Mouse (Mus musculus) cerebellum, postnatal 25 days (tissue): ENCODE measurements at regions not wholly inside any gene's neighbourhood (a gene's known extent, or its start where the extent isn't known, plus 50 kb on each side); places are given as distances from the start of the nearest gene placed in this dataset.

Experiments
- DNase-seq, 2 experiments: peaks; one replicate each; pipeline ENCODE4 v3.0.0; 2021; ENCODE audit warnings: mixed read lengths in 2 of 2

DNA sequence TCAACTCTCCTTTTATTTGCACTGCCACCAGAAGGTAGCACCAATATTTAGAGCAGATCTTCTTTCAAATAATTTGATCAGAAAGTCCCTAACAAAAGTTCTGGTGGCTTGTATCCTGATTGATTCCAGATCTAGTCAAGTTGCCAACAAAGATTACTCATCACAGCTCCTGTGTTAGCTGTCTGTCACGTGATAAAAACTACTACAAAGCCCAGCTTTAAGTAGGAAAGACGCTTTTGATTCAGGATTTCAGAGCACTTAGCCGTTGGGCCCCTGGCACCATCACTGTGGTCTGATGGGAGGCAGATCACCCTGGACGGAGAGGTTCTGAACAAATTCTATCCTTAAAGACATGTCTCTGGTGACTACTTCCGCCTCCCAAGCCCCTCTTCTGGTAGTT is 241.6 kb upstream of the Il12b start:
- no peak for DNase-seq

DNA sequence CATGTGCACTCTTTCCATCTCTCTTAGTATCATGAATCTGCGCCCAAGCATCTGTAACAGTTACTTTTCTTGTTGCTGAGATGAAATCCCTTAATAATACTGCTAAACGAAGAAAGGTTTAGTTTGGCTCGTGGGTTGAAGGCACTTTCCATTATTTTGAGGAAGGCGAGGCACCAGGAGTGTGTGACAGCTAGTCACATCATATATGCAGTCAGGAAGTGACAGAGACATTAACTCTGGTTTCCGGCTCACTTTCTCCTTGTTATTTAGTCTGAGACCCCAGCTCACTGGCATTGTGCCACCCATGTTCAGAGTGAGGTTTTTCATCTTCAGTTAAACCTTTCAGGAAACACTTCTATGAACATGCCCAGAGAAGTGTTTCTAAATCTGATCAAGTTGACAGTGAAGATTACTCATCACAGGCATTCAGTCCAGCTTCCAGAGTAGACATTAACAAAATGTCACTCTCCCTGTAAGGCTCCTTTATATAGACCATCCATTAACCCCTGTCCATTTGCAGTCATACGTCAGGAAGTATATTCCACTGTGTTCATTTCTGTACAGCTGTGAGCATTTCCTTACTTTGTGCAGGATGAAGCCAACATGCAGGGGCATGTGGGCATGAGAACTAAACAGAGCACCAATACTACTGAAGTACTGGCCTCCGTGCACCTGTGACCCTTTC is 238.0 kb upstream of the Il12b start:
- no peak for DNase-seq

DNA sequence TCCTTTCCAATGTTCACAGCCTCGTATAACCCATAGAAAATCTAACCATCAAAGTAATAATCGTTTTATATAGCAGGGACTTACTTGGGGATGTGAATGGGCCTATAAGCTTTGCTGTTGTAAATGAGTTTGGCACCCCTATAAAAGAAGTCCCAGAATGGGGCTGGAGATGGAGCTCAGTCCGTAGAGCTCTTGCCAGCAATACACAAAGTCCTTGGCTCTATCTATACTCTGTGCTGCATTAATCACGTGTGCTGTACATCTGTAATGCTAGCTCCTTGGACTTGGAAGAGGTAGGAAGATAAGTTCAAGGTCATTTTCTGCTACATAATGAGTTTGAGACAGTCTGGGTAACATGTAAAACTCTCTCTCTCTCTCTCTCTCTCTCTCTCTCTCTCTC is 236.8 kb upstream of the Il12b start:
- no peak for DNase-seq

DNA sequence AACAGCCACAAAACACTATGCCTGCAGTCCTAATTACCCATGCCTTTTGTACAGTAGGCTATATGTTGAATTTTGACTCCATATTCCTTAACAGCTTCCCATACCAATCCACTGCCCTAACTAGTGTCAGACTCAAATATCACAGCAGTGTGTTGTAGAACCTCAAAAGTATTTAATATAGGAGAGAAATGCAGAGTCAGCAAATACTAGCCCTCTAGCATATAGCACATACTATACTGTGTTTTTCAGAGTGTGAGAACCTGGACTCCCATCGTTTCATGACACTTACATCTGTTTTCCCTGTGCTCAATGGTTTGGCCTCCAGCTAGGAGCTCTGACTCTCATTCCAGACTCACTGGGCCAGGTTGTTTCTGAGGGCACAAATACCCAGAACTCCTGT is 236.1 kb upstream of the Il12b start:
- DNase-seq = no peak

DNA sequence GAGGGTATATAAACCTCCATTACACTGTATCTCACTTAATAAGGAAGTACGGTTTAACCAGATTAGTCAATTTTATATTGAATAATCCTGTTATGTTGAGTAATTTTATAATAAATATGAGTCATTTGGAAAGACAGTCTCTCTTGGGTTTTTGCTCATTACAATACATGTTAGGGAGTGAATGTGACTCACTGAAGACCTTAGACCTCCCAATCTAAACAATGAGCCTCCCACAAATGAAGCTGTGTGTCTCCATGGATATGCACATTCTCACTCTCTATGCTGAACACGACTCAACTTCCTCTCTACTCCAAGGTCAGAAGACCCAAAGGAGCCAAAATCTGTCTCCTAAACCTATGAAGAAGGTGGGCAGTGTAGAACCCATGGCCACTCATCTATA is 235.7 kb upstream of the Il12b start:
- DNase-seq = no peak

DNA sequence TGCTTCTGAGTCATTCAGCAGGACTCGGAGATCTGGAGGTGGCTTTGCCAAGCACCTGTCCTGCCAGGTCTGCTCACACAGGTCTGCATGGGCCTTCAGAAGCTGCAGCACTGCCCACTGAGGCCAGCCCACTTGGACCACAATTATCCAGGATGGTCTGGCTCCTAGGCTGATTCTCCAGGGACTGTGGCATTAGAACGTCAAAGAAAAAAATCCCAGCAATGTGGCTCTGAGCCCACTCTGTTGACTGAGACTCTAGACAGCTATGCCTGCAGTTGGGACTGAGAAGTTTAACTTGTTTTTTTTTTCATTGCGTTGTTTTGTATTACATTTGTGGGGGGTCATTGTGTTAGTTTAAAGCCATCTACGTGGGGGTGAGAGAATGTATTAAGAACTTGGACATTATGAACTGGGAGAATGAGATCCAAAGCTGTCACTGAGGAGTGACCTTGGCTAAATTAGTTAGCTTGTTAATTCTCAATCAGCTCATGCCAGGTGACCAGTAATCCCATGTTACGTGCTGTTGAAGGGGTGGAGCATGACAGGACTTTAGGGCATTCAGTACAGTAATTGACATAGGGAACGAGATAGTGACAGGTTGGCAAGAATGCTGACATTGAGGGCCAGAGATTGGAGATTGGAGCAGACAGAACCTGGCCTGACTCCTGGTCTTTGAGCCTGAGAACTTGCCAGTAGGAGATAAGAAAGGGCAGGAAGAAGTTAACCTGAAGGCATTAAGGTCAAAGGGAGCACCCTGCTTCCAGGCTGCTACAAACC is 232.0 kb upstream of the Il12b start:
- DNase-seq = no peak

DNA sequence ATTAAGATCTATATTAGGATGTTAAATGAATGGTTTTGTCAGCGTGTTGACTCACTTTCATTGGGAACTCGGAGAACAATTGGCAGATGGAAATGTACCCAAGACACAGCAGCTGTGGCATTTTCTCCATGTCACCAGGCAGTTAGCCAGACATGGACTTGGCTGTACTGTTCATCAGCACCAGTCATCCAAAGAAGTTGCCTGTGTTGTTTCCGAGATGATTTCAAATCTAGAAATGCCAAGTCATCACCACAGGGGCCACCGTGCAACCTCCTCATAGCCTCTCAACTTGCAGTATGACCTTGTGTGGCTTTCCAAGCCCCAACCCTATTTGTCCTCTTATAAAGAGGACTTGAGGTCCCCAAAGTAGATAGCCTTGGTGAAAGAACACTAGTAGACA is 227.4 kb upstream of the Il12b start:
- DNase-seq = peak in 1 of 2 experiments; percentile 5

DNA sequence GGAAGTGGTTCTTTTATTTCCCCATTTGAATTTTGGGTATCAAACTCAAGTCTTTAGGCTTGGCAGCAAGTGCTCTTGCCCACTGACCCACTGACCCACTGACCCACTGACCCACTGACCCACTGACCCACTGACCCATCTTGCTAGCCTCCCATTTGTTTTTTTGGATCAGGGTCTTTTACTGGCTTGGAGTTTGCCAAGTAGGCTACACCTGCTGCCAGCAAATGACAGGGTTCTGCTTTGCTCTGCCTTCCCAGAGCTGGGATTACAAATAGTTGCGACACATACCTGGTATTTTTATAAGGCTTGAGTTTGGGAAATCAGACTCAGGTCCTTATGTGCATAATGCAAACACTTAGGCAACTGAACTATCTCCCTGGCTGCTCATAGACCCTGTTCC is 226.7 kb upstream of the Il12b start:
- peak in 1 of 2 experiments; percentile 4 for DNase-seq

DNA sequence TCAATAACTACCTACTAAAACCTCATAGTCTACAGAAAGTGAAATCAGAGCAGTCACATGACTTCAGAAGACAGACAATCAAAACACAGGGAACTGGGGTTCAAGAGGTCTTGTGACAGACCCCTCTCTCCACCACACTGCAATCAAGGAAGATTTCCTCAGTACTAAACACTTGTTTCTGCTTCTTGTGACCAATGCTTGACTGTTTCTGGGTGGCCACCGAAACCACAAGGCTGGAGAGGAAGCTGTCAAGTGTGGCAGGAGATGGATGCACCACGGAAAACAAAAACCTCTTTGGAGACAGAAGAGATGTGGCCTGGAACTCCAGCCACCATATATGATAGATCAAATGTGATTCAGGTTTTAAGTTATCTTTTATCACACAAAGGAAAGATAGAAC is 225.3 kb upstream of the Il12b start:
- DNase-seq = no peak

DNA sequence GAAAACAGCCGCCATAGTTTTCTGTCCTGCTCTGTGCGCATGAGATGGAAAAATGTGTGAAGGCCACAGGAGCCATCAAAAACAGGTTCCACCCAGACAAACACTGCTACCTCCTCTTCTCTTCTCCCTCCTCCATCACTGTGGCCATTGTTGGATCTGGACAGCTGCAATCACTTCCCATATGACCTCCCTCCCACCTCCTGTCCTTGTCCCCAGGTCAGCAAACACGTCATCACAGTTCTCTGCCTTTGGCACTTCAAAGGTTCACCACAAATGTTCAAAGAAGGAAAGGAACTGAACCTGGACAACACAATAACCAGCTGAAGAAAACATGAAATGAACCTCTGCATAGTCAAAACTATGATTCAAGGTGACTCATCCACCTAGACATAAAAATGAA is 220.2 kb upstream of the Il12b start:
- DNase-seq = no peak

DNA sequence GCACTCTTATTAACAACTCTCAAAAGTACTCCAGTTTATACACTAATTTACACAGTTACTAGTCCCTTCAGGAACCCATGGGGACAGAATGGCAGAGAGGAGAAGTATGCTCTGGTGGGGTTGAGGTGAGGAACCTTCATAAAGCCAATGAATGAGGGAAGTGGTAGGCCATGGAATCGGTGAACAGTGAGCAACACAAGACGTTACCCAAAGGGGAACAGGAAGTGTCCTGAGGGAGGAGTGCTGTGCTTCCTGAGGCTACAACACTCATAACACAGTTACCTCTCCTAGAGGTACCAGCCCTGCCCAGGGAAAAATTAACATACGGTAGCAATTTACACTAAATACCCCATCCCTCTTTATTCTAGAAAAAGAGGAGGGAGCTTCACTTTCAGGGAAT is 216.0 kb upstream of the Il12b start:
- no peak for DNase-seq

DNA sequence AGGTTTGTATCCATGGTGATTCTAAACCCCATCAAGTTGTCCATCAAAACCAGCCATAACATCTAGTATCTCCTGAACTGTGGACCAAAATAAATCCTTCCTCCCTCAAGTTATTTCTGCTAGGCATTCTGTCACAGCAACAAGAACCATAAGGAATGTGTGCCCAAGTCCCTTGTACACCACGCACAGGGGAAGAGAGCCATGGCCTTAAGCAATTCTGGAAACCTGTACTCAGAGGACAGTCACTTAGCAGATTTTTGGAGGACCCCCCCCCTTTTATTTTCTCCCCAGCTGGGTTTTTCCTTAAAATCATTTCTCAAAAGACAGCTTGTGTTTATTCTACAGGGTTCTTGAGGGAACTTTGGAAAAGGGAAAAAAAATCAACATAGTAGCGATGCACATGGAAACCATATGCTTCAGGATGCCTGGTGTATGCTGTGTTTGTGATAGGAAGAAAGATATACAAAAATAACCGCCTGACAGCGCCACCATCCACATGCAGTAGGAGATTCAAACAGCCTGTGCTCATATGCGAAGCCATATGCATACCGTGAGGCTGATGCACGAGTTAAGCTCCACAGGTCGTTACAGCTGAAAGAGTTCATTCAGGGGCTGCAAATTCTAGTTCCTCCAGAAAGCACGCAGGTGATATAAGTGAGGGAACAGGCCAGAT is 214.5 kb upstream of the Il12b start:
- DNase-seq = no peak

DNA sequence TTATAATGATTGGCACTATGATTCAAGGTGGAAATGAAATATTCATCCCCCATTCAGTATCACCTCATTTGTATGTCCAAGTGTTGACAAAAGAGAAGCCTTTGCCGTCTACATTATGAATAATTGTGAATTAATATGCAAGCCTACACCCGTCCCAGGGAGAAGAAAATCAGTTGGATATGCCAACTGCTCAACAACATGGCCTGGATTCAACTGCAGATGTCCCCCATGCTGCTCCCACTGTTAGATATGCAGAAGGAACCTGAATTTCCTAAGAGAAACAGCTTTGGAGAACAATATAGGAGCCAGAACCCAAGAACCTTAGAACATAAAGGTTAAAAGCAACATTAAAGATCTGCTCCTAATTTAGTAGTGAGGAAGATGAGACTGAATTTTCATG is 211.7 kb upstream of the Il12b start:
- no peak for DNase-seq

DNA sequence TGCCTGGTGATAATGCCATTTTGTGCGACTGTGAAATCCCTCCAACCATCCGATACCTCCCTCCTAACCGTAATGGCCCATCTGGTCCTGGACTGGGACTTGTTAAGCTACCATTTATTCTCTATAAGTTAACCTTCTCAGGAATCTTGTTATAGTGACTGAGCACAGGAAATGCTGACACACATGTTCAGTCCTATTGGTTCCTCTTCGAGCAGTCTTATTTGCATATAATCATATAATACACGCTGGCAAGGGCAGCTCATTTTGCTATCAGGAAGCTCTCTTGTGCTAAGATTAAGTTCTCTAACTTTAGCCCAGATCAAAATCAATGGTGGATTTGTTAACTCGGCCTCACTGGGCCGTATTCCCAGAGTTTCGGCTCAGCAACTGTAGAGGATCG is 206.1 kb upstream of the Il12b start:
- no peak for DNase-seq

DNA sequence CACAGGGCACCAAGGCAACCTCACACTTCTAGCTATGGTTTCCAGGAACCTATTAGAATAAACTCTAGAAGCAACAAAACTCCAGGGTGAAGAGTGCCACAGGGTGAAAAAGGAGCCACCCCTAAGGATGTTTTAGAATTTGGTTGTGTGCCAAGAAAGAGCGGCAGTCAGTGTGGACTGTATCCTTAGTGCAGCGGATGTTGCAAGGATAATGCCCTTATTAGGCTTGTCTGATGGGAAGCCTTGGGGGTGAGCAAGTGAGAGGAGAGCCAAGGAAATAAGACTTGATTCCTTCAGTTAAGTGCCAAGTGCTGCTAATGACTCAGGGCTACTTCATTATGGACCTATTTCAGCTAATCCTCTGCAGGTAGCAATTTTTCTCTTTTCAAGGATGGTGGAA is 197.1 kb upstream of the Il12b start:
- no peak for DNase-seq

DNA sequence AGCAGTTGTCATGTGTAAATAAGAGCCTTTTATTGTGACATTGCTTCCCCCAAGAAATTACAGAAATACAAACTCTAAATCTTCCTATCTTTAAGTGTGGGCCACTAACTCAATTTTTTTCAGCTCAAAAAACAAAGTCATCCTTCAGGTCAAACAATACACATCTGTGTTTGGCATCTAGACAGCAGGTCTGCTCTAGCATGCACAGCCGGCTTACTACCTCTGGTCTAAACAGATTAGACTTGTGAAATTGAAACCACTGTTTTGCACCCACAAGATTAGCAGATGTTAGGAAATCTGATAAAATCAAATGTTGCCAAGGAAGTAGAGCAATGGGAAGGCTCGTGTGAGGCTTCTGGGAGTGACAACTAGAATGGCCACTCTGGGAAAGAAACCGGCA is 195.5 kb upstream of the Il12b start:
- no peak for DNase-seq

DNA sequence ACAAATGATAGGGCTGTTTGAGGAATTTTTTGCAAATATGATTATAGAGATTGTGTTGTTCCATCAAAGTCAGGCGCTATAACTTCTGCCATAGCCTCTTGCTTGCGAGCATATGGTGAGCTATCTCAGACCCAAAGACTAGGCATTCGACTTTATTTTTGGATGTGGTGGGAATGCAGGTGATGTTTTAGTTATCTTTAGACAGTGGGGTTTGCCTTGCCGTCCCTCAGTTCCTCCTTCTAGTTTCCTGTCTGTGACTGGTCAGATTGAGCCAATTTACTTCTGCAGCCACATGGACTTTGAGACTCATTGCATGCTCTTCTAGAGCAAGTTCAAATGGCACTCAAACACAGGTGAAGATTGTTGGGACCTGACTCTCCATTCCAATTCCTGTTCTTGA is 193.0 kb upstream of the Il12b start:
- DNase-seq = no peak

DNA sequence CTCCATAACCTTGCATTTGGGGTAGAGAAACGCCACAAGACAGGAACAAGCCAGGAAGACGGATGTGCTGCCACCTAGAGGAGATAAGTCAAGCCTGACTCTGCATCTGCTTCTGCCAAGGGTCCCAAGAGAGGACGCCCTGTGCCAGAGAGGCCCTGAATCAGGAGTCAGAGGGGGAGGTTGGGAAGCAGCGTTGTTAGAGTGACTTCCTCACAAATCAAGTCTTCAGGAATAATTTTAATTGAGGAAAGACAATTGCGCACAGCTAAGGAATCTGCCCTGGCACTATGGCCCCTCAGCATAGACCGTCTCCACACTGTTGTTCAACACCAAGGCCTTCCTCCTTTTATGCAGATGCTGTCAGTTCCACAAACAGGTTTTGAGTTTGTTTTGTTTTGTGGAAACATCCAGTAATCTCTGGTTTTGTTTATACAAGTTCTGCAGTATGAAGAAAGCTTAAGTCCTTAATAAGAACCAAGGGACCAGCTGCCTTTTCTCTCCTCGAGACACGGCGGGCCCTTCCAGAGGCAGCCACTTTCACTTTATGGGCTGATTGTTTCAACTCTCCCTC is 187.9 kb upstream of the Il12b start:
- peak; percentile 20 to 44 for DNase-seq

DNA sequence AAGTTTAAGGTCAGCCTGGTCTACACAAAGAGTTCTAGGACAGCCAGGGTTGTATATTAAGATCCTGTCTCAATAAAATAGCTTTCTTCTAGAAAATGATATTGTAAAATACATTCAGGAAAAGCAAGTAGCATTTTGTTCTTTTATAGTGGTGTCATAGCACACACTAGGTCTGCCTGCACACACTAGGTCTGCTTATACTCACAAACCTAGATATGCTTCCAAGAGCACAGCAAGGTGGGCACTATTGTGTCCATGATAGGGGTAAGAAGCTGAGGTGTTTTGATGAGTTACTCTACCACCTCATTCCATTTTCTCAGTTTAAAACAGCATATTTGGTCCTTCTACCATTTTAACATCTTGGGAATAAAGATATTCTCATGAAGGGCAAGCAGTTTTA is 185.8 kb upstream of the Il12b start:
- no peak for DNase-seq

DNA sequence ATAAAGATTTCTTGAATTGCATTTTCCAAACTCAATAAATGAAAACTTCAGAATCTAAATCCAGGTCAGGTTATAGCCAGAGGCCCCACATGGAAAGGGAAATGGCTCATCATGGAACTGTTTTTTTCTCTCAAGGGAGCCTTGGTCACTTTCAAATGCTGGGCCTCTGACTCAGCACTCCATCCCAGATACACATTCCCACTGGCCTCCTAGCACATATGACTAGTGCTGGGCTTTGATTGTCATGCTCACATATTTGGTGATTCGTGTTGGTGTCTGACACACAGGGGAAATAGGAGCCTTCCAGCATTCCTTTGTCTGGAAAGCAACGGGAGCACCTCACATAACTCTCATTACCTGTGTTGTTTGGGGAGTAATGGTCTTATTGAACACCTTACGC is 183.5 kb upstream of the Il12b start:
- DNase-seq = no peak

DNA sequence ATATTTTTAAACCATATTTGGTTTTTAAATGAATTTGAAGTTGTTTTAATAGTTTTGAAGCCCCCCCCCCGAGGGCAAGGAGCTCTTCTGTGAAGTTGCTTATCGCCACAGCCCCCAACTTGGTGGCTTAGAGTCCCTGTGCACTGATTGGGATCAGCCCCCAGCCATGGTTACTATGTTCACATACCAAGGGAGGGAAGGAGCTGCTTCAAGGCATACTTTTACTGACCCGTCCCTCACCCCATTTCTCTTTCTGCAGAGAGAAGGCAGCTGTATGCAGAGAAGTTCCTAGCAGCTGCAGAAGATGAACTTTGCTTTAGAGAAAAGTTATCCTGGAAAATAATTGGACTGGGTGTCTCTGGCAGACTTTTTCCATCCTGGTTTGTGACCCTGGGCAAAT is 179.9 kb upstream of the Il12b start:
- DNase-seq = no peak

DNA sequence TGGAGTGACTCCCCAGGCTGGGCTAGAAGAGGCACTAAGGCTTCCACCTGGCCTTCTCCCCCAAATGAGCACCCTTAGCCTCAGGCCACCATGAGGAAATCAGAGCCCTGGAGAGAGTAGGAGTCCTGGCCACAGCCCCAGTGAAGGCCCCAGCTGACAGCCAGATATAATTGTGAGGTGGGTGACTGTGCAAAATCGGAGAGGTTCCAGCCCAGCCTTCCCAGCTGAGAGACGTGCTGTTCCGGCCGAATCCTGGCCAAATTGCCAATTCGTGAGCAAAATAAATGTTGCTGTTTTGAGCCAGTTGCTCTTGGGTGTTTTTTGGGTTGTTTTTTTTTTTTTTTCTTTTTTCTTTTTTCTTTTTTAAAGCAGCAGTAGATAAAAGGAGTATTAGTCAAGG is 169.9 kb upstream of the Il12b start:
- peak; percentile 22 to 42 for DNase-seq

DNA sequence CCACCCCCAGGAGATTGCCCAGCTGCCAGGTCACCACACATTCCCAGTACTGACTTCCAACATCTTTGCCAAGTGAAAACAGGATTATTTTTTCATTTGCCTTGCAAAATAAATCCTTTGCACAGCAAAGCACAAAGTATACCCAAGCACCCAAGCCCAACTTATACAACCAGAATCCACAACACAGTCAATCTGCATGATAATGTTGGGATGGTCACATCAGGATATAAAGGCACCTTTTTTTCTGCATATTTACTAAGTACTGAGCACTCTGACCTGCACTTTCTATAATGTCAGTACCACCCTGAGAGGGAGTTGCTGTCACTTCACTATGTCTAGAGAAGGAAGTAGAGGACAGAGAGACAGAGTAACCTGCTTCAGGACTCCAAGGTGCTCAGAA is 164.4 kb upstream of the Il12b start:
- DNase-seq = no peak

DNA sequence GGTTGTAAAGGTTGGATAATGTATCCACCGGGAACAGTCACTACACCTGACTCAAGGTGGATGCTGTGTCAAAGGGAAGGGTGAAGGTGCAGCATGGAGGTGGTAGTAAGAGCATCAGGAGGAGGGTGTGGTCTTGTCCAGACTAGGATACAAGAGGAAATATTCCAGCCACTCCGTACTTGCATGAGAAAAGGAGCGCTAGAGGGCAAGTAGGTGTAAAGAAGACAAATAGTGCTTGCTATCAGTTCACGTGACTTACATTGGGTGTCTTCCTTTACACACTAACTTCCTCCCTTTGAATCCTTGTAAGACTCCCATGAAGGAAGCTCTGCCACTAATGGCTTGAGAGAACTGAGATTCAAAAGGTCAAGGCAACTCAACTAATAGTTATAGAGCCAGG is 161.8 kb upstream of the Il12b start:
- DNase-seq = no peak
